Mouse (Mus musculus): Measurements from ENCODE around the gene Snai3.

GRCm38 (mm10) chr8:122497016-122497734, 36.6 kb upstream of the Snai3 start:
- no peak for TF ChIP-seq EP300 (IDR thresholded peaks at IDR 0.05; ENCODE audit: insufficient read depth, low read depth, low read length)
- no peak for TF ChIP-seq POLR2A (IDR thresholded peaks at IDR 0.05; ENCODE audit: insufficient read depth, low read length)
